Mouse (Mus musculus): Measurements from ENCODE around the gene Whrn.

DNA sequence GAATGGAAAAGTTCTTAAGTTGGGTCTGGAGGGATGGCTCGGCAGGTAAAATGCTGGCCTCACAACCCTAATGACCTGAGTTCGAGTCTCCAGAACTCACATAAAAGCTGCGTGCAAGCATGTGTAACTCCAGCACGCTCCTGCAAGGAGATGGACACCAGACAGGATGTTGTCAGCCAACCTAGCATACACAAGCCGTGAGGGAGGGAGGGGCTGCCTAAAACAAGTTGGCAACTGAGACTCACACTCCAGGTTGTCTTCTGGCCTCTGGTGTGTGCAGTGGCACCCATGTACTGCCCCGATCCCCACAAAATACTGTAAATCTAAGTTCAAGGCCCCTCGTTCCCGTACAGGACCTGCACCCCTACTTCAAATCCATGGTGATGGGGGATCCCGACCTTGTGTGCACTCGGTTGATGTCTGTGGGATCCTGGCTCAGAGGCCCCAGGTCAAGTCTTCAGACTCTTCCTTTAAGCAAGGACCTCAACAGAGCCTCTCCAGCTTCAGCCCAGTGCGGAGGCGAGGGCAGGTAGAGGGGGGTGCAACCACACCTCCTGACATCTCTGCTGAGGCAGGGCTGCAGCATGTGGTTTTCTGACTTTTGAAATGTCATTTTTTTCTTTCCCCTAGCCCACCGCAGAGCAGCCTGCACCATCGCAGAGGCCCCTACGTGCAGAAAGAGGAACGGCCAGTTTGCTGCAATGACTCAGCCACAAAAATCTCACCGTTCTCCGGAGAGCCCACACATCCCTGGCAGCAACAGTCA is 95.1 kb downstream of the Whrn start:
- TF ChIP-seq POLR2A (IDR thresholded peaks at IDR 0.05; ENCODE audit: insufficient read depth, low read depth, low read length) = no peak
- no peak for TF ChIP-seq CTCF (IDR thresholded peaks at IDR 0.05)
- TF ChIP-seq EP300 (IDR thresholded peaks at IDR 0.05; ENCODE audit: insufficient read depth, low read depth, low read length) = no peak

Measured in heart, adult 2 months (tissue).